Mouse (Mus musculus) brown adipose tissue, adult 24 weeks (tissue): Measurements from ENCODE around the gene Lmx1a. TPM values are rescaled to one million over a fixed set of nuclear protein-coding genes. Genes with fewer than 3 reads are reported as not detected.

Source experiments
- H3K27ac ChIP-seq: fragments of 200-500 bp; replicated peaks from 2 replicates; pipeline ENCODE4 v1.5.1; 2012; ENCODE audit warnings: low read depth, mild to moderate bottlenecking, low read length
- H3K4me1 ChIP-seq: fragments of 200-500 bp; 2 replicates; pipeline ENCODE4 v1.6.1; 2012; ENCODE audit warnings: low read length, mixed read lengths; ENCODE audit not compliant: control insufficient read depth, insufficient read depth, insufficient read length
- H3K4me3 ChIP-seq: fragments of 200-500 bp; 2 replicates; pipeline ENCODE4 v1.5.1; 2012; ENCODE audit warnings: low read depth, mild to moderate bottlenecking, low read length, moderate library complexity; ENCODE audit not compliant: insufficient read depth
- polyA plus RNA-seq: library from polyadenylated mRNA; stranded (reverse); fragments of >200 nt; gene quantifications from 2 replicates; pipeline ENCODE4 v1.2.4, GENCODE M21; 2012; ENCODE audit not compliant: missing spikeins, insufficient read depth, insufficient read length

Gene Lmx1a
- polyA plus RNA-seq, 1 experiment = not detected

DNA sequence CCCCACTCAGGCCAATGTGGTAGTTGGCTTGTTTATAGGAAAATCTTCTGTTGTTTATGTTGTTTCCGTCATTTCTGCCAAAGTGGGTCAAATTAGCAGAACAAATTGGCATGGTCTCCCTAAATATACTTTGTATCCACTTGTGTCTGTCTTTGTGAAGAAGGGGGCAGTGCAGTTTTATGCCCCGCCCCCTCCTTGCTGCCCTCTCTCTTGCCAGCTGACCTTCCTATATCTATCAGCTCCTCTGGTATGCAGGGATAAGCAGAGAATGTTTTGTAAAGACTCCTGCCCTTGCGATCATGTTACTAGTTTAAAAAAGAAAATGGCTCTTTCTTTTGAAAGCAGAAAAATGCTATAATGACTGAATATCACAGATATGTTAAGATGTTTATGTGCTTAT is 101.7 kb downstream of the Lmx1a start:
- no peak overlapping the region for H3K27ac ChIP-seq
- H3K4me1 ChIP-seq = no peaks in the 10 kb centered on the region
- H3K4me3 ChIP-seq = no peak overlapping the region

DNA sequence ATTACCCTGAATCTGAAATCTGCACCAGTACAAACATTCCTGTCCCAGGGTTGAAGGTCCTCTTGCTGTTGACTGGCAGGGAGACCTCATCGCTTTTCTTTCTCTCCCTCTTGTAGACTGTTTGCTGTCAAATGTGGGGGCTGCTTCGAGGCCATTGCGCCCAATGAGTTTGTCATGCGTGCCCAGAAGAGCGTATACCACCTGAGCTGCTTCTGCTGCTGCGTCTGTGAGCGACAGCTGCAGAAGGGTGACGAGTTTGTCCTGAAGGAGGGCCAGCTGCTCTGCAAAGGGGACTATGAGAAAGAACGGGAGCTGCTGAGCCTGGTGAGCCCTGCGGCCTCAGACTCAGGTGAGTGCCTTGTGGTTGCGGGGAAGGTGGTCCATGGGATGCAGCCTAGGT is 102.2 kb downstream of the Lmx1a start:
- Histone ChIP-seq H3K4me3 (no peak overlapping the region), H3K27ac (no peak overlapping the region), H3K4me1 (no peaks in the 10 kb centered on the region)

DNA sequence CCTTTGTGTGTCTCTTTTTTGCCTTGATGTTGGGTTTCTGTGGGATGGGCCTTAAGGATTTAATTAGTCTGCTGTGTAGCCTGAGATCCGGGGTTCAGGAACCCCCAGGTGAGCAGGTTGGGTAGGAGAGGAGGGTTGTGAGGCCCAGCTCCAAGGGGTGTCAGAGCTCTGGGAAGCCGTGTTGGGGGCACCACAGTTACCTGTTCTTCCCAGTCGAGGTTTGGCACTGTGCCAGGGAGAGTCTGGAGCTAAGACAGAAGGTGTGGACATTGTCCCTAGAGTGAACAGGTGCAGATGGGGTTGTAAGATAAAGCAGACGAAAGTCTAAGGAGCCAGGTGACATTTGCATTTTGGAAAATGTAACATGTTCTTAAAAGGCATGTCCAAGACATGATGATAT is 112.9 kb downstream of the Lmx1a start:
- Histone ChIP-seq H3K4me3 (no peak overlapping the region), H3K4me1 (no peaks in the 10 kb centered on the region), H3K27ac (no peak overlapping the region)

GRCm38 (mm10) chr1:167802510-167803271 is 113.7 kb downstream of the Lmx1a start:
- Histone ChIP-seq H3K4me3 (peak overlapping the region; percentile 41), H3K4me1 (no peaks in the 10 kb centered on the region), H3K27ac (no peak overlapping the region)

- H3K4me3 ChIP-seq = no peak overlapping the region
- no peak overlapping the region for H3K27ac ChIP-seq
- no peaks in the 10 kb centered on the region for H3K4me1 ChIP-seq
Observed at GRCm38 (mm10) chr1:167803351-167803981, 114.4 kb downstream of the Lmx1a start.

DNA sequence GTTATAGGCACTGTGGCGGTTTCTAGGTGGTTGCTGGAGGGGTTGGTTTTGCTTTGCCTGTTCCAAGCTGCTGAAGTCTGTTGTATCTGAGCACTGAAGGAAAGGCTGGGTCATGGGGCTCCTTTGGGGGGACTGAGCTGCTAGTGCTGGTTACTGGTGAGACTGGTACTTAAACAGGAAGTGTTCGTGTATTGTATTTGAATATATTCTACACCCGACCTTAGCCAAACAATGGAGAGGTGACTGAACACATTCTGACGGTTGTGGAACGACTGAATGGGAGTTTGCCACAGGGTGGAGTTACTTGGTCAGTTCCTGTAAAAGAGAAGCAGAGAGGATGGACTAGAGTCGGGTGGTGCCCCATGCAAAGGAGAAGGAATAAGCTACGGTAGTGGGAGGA is 115.8 kb downstream of the Lmx1a start:
- H3K4me1 ChIP-seq = no peaks in the 10 kb centered on the region
- H3K4me3 ChIP-seq = no peak overlapping the region
- H3K27ac ChIP-seq = no peak overlapping the region

GRCm38 (mm10) chr1:167811141-167811540 is 122.1 kb downstream of the Lmx1a start:
- no peaks in the 10 kb centered on the region for H3K4me1 ChIP-seq
- no peak overlapping the region for H3K4me3 ChIP-seq
- no peak overlapping the region for H3K27ac ChIP-seq

DNA sequence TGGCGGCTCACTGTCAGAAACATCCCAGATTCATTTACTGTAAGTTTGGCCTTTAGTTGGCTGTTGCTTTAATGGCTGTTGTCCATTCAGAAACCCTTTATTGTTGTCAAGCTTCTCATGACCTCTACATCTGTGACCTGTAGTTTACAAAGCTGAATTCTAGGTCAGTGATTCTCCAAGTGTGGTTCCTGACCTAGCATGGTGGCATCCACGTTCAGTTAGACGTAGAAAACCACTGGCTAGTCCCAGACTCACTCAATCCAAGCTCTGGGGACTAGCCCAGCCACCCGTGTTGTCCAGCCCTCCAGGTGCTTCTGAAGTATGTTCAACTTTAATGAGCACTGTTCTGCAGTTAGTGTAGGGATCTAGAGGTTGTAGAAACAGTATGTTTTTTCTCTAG is 126.1 kb downstream of the Lmx1a start:
- H3K27ac ChIP-seq = no peak overlapping the region
- no peaks in the 10 kb centered on the region for H3K4me1 ChIP-seq
- H3K4me3 ChIP-seq = no peak overlapping the region

DNA sequence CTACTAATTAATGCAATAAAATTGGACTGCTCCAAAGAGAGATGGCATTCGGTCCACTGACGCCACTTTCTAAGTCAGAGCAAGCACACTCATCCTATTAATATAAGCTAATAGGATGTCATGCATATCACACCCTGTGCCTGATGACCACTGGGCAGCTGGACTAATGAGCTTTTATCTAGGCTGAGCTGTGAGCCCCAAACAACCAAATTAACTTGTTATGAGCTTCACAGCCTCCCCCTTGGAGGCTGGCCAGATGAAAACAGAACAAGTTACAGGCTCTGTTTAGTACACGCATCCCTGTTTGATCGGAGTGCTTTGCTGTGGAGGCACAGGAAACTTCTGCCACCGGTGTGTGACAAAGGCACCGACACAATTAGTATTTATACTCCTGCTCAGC is 128.0 kb downstream of the Lmx1a start:
- H3K4me1 ChIP-seq = no peaks in the 10 kb centered on the region
- H3K27ac ChIP-seq = no peak overlapping the region
- no peak overlapping the region for H3K4me3 ChIP-seq

DNA sequence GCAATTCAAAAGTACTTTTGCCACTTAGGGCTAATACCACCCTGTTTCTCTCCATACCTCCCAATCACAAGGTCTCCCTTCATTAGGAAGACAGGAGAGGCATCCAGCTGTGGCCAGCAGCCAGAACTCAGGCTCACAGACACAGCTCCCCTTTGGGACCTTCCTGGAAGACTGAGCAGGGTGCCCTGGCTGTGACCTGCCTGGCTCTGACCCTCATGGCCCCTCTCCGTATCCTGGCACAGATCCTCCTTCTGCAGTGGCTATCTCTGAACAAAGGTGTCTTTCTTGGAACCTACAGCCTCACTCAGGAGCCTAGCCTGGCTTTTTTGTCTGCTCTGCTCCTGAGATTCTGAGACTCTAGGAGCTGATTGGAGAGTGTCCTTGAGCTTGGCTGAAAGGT is 128.6 kb downstream of the Lmx1a start:
- Histone ChIP-seq H3K27ac (no peak overlapping the region), H3K4me3 (no peak overlapping the region), H3K4me1 (no peaks in the 10 kb centered on the region)

GRCm38 (mm10) chr1:167820031-167820430 is 131.0 kb downstream of the Lmx1a start:
- H3K4me1 ChIP-seq = no peaks in the 10 kb centered on the region
- no peak overlapping the region for H3K4me3 ChIP-seq
- no peak overlapping the region for H3K27ac ChIP-seq

DNA sequence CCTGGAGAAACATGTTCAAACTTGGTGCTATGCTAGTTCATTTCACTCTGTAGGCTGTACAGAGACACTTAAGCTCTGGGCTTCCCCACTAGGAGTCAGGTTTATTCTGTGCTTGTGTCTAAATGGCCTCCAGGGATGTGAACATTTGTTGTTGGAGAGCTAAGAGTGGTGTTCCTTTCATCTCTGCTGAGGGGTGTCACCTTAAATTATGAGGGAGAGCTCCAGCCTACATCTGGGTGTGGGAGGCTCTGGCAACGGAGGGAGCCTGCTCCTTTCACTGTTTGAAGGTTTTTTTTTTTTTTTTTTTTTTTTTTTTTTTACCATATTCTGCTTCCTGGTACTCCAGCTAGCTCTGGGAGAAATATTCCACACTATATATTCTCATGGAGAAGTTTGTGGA is 132.1 kb downstream of the Lmx1a start:
- no peak overlapping the region for H3K4me3 ChIP-seq
- H3K4me1 ChIP-seq = no peaks in the 10 kb centered on the region
- H3K27ac ChIP-seq = no peak overlapping the region

- Histone ChIP-seq H3K27ac (no peak overlapping the region), H3K4me1 (no peaks in the 10 kb centered on the region), H3K4me3 (no peak overlapping the region)
Observed at GRCm38 (mm10) chr1:167830291-167830690, 141.3 kb downstream of the Lmx1a start.

GRCm38 (mm10) chr1:167831601-167832000 is 142.6 kb downstream of the Lmx1a start:
- no peaks in the 10 kb centered on the region for H3K4me1 ChIP-seq
- no peak overlapping the region for H3K4me3 ChIP-seq
- H3K27ac ChIP-seq = no peak overlapping the region

- Histone ChIP-seq H3K4me1 (no peaks in the 10 kb centered on the region), H3K27ac (no peak overlapping the region), H3K4me3 (no peak overlapping the region)
Observed at GRCm38 (mm10) chr1:167854801-167855200, 165.8 kb downstream of the Lmx1a start.

- peaks cover 6% of the 10 kb centered on the region; the same call in 1 of the 2 replicates for H3K4me1 ChIP-seq
- H3K4me3 ChIP-seq = no peak overlapping the region
- no peak overlapping the region for H3K27ac ChIP-seq
Observed at GRCm38 (mm10) chr1:167872028-167872427, 183.0 kb downstream of the Lmx1a start.
